Mouse (Mus musculus) limb, embryonic 10.5 days (tissue): Measurements from ENCODE around the gene Fam19a3. TPM values are rescaled to one million over a fixed set of nuclear protein-coding genes. Genes with fewer than 3 reads are reported as not detected.
A peak's percentile ranks its signal among the peaks of the same experiment; 100 is the strongest.
"Not testable (repeated sequence)": the region's sequence is repeated elsewhere in the genome, so short reads cannot be mapped to it uniquely, and the experiment has no call there.

Source experiments
- DNase-seq: peaks from one replicate; pipeline ENCODE4 v3.0.0-alpha.2; 2017; ENCODE audit warnings: low spot score
- H3K27ac ChIP-seq: fragments of 300-500 bp; sonication (generic); 2 replicates; pipeline ENCODE4 v1.5.1; 2016; ENCODE audit warnings: mild to moderate bottlenecking
- H3K27me3 ChIP-seq: fragments of 300-500 bp; sonication (generic); 2 replicates; pipeline ENCODE4 v1.6.1; 2016; ENCODE audit warnings: low read depth, mild to moderate bottlenecking; ENCODE audit not compliant: poor library complexity, severe bottlenecking
- H3K36me3 ChIP-seq: fragments of 300-500 bp; sonication (generic); 2 replicates; pipeline ENCODE4 v1.6.1; 2016; ENCODE audit warnings: mild to moderate bottlenecking, moderate library complexity
- H3K4me1 ChIP-seq: fragments of 300-500 bp; sonication (generic); 2 replicates; pipeline ENCODE4 v1.6.1; 2016
- H3K4me3 ChIP-seq: fragments of 300-500 bp; sonication (generic); 2 replicates; pipeline ENCODE4 v1.5.1; 2016; ENCODE audit warnings: mild to moderate bottlenecking, moderate library complexity
- H3K9me3 ChIP-seq: fragments of 300-500 bp; sonication (generic); replicated peaks from 2 replicates; pipeline ENCODE4 v1.6.1; 2016; ENCODE audit warnings: mild to moderate bottlenecking
- WGBS: fragments of 180-500 bp; shearing (Covaris S2); methylation state at CpG from one replicate; pipeline ENCODE4 v1.1.7; 2016; 5-methylcytosine and 5-hydroxymethylcytosine counted together
- polyA plus RNA-seq: library from polyadenylated mRNA; unstranded; fragments of >200 nt; fragmentation: Nextera tagmentation; extraction: Ambion mirVana; gene quantifications from 2 replicates; pipeline ENCODE4 v1.2.1, GENCODE M21; 2016

Fam19a3 gene
- polyA plus RNA-seq, 1 experiment from 2014 or later, result 0.18 TPM

- Histone ChIP-seq H3K27ac (peak overlapping the region; percentile 44), H3K27me3 (peaks cover 12% of the 10 kb centered on the region), H3K4me3 (no peak overlapping the region), H3K9me3 (no peaks in the 10 kb centered on the region), H3K4me1 (peaks cover 56% of the 10 kb centered on the region), H3K36me3 (no peaks in the 10 kb centered on the region)
- WGBS, result 39% methylated on average over 3 of the region's 3 CpGs
- DNase-seq, result peak; percentile 65
Observed at GRCm38 (mm10) chr3:104770918-104771317, 10.7 kb downstream of the Fam19a3 start.

GRCm38 (mm10) chr3:104770035-104770434 is 11.6 kb downstream of the Fam19a3 start:
- peak; percentile 69 for DNase-seq
- no peaks in the 10 kb centered on the region for H3K36me3 ChIP-seq
- H3K9me3 ChIP-seq, result no peaks in the 10 kb centered on the region
- peaks cover 55% of the 10 kb centered on the region for H3K4me1 ChIP-seq
- H3K27ac ChIP-seq, result peak overlapping the region; percentile 44; the same call in 1 of the 2 replicates
- 62% methylated on average over 10 of the region's 10 CpGs for WGBS
- no peak overlapping the region for H3K4me3 ChIP-seq
- H3K27me3 ChIP-seq, result peaks cover 7% of the 10 kb centered on the region; the same call in 1 of the 2 replicates

- no peaks in the 10 kb centered on the region for H3K9me3 ChIP-seq
- H3K4me1 ChIP-seq, result peaks cover 55% of the 10 kb centered on the region
- no peaks in the 10 kb centered on the region for H3K36me3 ChIP-seq
- peak; percentile 27 for DNase-seq
- H3K27ac ChIP-seq, result peak overlapping the region; percentile 50; the same call in 1 of the 2 replicates
- no peak overlapping the region for H3K4me3 ChIP-seq
- WGBS, result 61% methylated on average over 3 of the region's 3 CpGs
- peaks cover 7% of the 10 kb centered on the region; the same call in 1 of the 2 replicates for H3K27me3 ChIP-seq
Observed at GRCm38 (mm10) chr3:104769135-104769534, 12.5 kb downstream of the Fam19a3 start.

- no peak overlapping the region for H3K4me3 ChIP-seq
- peaks cover 43% of the 10 kb centered on the region for H3K4me1 ChIP-seq
- no peak for DNase-seq
- H3K36me3 ChIP-seq, result no peaks in the 10 kb centered on the region
- no peaks in the 10 kb centered on the region for H3K9me3 ChIP-seq
- H3K27me3 ChIP-seq, result peaks cover 6% of the 10 kb centered on the region; the same call in 1 of the 2 replicates
- H3K27ac ChIP-seq, result no peak overlapping the region
- WGBS, result 82% methylated on average over 4 of the region's 4 CpGs
Observed at GRCm38 (mm10) chr3:104767716-104768115, 13.9 kb downstream of the Fam19a3 start.

- H3K36me3 ChIP-seq, result no peaks in the 10 kb centered on the region
- no peak overlapping the region for H3K4me3 ChIP-seq
- peaks cover 37% of the 10 kb centered on the region for H3K4me1 ChIP-seq
- no peaks in the 10 kb centered on the region for H3K9me3 ChIP-seq
- peaks cover 11% of the 10 kb centered on the region for H3K27me3 ChIP-seq
- DNase-seq, result no peak
- H3K27ac ChIP-seq, result no peak overlapping the region
- 62% methylated on average over 2 of the region's 2 CpGs for WGBS
Observed at GRCm38 (mm10) chr3:104767141-104767540, 14.5 kb downstream of the Fam19a3 start.

- Histone ChIP-seq H3K9me3 (no peaks in the 10 kb centered on the region), H3K27ac (no peak overlapping the region), H3K4me3 (no peak overlapping the region), H3K4me1 (peaks cover 16% of the 10 kb centered on the region), H3K36me3 (no peaks in the 10 kb centered on the region), H3K27me3 (peaks cover 30% of the 10 kb centered on the region)
- peak; percentile 57 for DNase-seq
- 28% methylated on average over 4 of the region's 4 CpGs for WGBS
Observed at GRCm38 (mm10) chr3:104765021-104765420, 16.6 kb downstream of the Fam19a3 start.

- H3K27me3 ChIP-seq, result peaks cover 42% of the 10 kb centered on the region
- H3K4me1 ChIP-seq, H3K4me3 ChIP-seq, H3K27ac ChIP-seq, DNase-seq, H3K36me3 ChIP-seq, H3K9me3 ChIP-seq: not testable (repeated sequence)
- 22% methylated on average over 20 of the region's 20 CpGs for WGBS
Observed at GRCm38 (mm10) chr3:104762103-104762863, 19.4 kb downstream of the Fam19a3 start.

GRCm38 (mm10) chr3:104758869-104759268 is 22.8 kb downstream of the Fam19a3 start:
- Histone ChIP-seq H3K27me3 (peaks cover 52% of the 10 kb centered on the region), H3K27ac (peak overlapping the region; percentile 78), H3K4me1 (peaks cover 11% of the 10 kb centered on the region), H3K9me3 (no peaks in the 10 kb centered on the region), H3K36me3 (no peaks in the 10 kb centered on the region), H3K4me3 (peak overlapping the region; percentile 53)
- peak; percentile 29 for DNase-seq
- WGBS, result 13% methylated on average over 5 of the region's 5 CpGs

- no peaks in the 10 kb centered on the region for H3K36me3 ChIP-seq
- WGBS, result 2% methylated on average over 27 of the region's 27 CpGs
- peaks cover 11% of the 10 kb centered on the region for H3K4me1 ChIP-seq
- peak overlapping the region; percentile 78 for H3K27ac ChIP-seq
- H3K27me3 ChIP-seq, result peaks cover 56% of the 10 kb centered on the region
- H3K9me3 ChIP-seq, result no peaks in the 10 kb centered on the region
- peak; percentile 94 for DNase-seq
- H3K4me3 ChIP-seq, result peak overlapping the region; percentile 53
Observed at GRCm38 (mm10) chr3:104758406-104758805, 23.2 kb downstream of the Fam19a3 start.

GRCm38 (mm10) chr3:104752845-104753244 is 28.8 kb downstream of the Fam19a3 start:
- 14% methylated on average over 24 of the region's 25 CpGs for WGBS
- H3K36me3 ChIP-seq, H3K27ac ChIP-seq, H3K9me3 ChIP-seq, H3K4me1 ChIP-seq: not testable (repeated sequence)
- peak overlapping the region; percentile 28 for H3K4me3 ChIP-seq
- DNase-seq, result peak; percentile 60
- H3K27me3 ChIP-seq, result peaks cover 22% of the 10 kb centered on the region; the same call in 1 of the 2 replicates

- Histone ChIP-seq H3K27ac (no peak overlapping the region), H3K36me3 (no peaks in the 10 kb centered on the region), H3K4me3 (no peak overlapping the region), H3K4me1 (peaks cover 8% of the 10 kb centered on the region; the same call in 1 of the 2 replicates), H3K9me3 (no peaks in the 10 kb centered on the region), H3K27me3 (no peaks in the 10 kb centered on the region)
- 87% methylated on average over 1 of the region's 1 CpGs for WGBS
- no peak for DNase-seq
Observed at GRCm38 (mm10) chr3:104743864-104744263, 37.8 kb downstream of the Fam19a3 start.

GRCm38 (mm10) chr3:104743161-104743560 is 38.5 kb downstream of the Fam19a3 start:
- DNase-seq, result no peak
- H3K9me3 ChIP-seq, result no peaks in the 10 kb centered on the region
- 48% methylated on average over 1 of the region's 1 CpGs for WGBS
- H3K27ac ChIP-seq, result no peak overlapping the region
- H3K36me3 ChIP-seq, result no peaks in the 10 kb centered on the region
- H3K27me3 ChIP-seq, result no peaks in the 10 kb centered on the region
- H3K4me1 ChIP-seq, result peaks cover 8% of the 10 kb centered on the region; the same call in 1 of the 2 replicates
- no peak overlapping the region for H3K4me3 ChIP-seq

GRCm38 (mm10) chr3:104741954-104742353 is 39.7 kb downstream of the Fam19a3 start:
- Histone ChIP-seq H3K36me3 (no peaks in the 10 kb centered on the region), H3K27ac (no peak overlapping the region), H3K4me3 (no peak overlapping the region), H3K27me3 (no peaks in the 10 kb centered on the region), H3K4me1 (peaks cover 8% of the 10 kb centered on the region; the same call in 1 of the 2 replicates), H3K9me3 (no peaks in the 10 kb centered on the region)
- DNase-seq, result no peak
- 92% methylated on average over 3 of the region's 3 CpGs for WGBS
